Mouse (Mus musculus) heart, embryonic 16.5 days (tissue): ENCODE measurements around the gene Myo10. TPM values are rescaled to one million over a fixed set of nuclear protein-coding genes. Genes with fewer than 3 reads are reported as not detected.

Experiments
- ATAC-seq: fragments of 200-750 bp; cut with Nextera tagmentation; replicated peaks from 2 replicates; pipeline ENCODE4 v1.8.0; 2017; ENCODE audit warnings: moderate number of reproducible peaks; ENCODE audit not compliant: insufficient read depth, low FRiP score; ENCODE audit errors: extremely low read depth
- H3K27ac ChIP-seq: fragments of 300-500 bp; sonication (generic); 2 replicates; pipeline ENCODE4 v1.5.1; 2014; ENCODE audit warnings: mild to moderate bottlenecking, low read length, control low read depth, moderate library complexity
- H3K27me3 ChIP-seq: fragments of 300-500 bp; sonication (generic); 2 replicates; pipeline ENCODE4 v1.6.1; 2014; ENCODE audit warnings: low read length, mixed read lengths; ENCODE audit not compliant: control insufficient read depth, insufficient read depth
- H3K36me3 ChIP-seq: fragments of 300-500 bp; sonication (generic); 2 replicates; pipeline ENCODE4 v1.6.1; 2014; ENCODE audit not compliant: control insufficient read depth, insufficient read depth
- H3K4me1 ChIP-seq: fragments of 300-500 bp; sonication (generic); 2 replicates; pipeline ENCODE4 v1.6.1; 2014; ENCODE audit warnings: low read length, mixed read lengths; ENCODE audit not compliant: control insufficient read depth, insufficient read depth
- H3K4me2 ChIP-seq: fragments of 300-500 bp; sonication (generic); 2 replicates; pipeline ENCODE4 v1.6.1; 2014; ENCODE audit warnings: low read depth, mild to moderate bottlenecking, control low read depth, low read length
- H3K4me3 ChIP-seq: fragments of 300-500 bp; sonication (generic); 2 replicates; pipeline ENCODE4 v1.5.1; 2014; ENCODE audit warnings: mild to moderate bottlenecking, control low read depth, low read length
- H3K9ac ChIP-seq: fragments of 300-500 bp; sonication (generic); 2 replicates; pipeline ENCODE4 v1.6.1; 2014; ENCODE audit warnings: low read length, control low read depth
- H3K9me3 ChIP-seq: fragments of 300-500 bp; sonication (generic); replicated peaks from 2 replicates; pipeline ENCODE4 v1.6.1; 2016; ENCODE audit warnings: low read length; ENCODE audit not compliant: control insufficient read depth
- WGBS: fragments of 180-500 bp; shearing (Covaris S2); extraction: QIAGEN DNeasy Blood & Tissue Kit; methylation state at CpG from one replicate; pipeline ENCODE4 v1.1.7; 2014; 5-methylcytosine and 5-hydroxymethylcytosine counted together
- polyA plus RNA-seq: library from polyadenylated mRNA; unstranded; fragments of >200 nt; fragmentation: Nextera tagmentation; extraction: Ambion mirVana; gene quantifications from 2 replicates; pipeline ENCODE4 v1.2.1, GENCODE M21; 2015

Myo10 gene
- polyA plus RNA-seq, 1 experiment from 2014 or later = 14.9 TPM

DNA sequence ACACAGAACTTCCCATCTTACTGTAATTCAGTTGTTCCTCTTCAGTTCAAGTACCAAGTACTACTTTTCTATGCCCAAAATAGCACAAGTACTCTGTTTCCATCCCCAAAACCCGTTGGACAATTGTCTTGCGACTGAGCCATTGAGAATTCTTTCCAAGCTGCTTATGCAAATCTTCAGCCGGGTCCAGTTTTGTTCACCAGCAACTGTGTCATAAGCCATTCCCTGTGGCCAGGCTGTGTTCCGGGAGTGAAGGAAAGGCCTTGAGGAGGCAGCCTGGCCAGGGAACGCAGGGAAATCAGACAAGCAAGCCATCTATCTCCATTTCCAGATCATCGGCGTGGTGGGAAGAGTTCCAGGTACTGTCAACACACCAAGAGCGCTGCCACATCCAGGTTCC is 34.4 kb upstream of the Myo10 start:
- no peaks in the 10 kb centered on the region for H3K4me1 ChIP-seq
- no peaks in the 10 kb centered on the region for H3K36me3 ChIP-seq
- no peak overlapping the region for H3K4me3 ChIP-seq
- H3K27ac ChIP-seq = no peak overlapping the region
- 44% methylated on average over 8 of the region's 8 CpGs for WGBS
- H3K9me3 ChIP-seq = no peaks in the 10 kb centered on the region
- no peak overlapping the region for H3K4me2 ChIP-seq
- H3K9ac ChIP-seq = no peak overlapping the region
- H3K27me3 ChIP-seq = no peaks in the 10 kb centered on the region
- no peak for ATAC-seq

GRCm38 (mm10) chr15:25589318-25589902 is 32.9 kb upstream of the Myo10 start:
- Histone ChIP-seq H3K9me3 (no peaks in the 10 kb centered on the region), H3K4me2 (no peak overlapping the region), H3K27me3 (no peaks in the 10 kb centered on the region), H3K27ac (no peak overlapping the region), H3K4me1 (no peaks in the 10 kb centered on the region), H3K9ac (no peak overlapping the region), H3K4me3 (no peak overlapping the region), H3K36me3 (no peaks in the 10 kb centered on the region)
- WGBS = 85% methylated on average over 11 of the region's 11 CpGs
- no peak for ATAC-seq

DNA sequence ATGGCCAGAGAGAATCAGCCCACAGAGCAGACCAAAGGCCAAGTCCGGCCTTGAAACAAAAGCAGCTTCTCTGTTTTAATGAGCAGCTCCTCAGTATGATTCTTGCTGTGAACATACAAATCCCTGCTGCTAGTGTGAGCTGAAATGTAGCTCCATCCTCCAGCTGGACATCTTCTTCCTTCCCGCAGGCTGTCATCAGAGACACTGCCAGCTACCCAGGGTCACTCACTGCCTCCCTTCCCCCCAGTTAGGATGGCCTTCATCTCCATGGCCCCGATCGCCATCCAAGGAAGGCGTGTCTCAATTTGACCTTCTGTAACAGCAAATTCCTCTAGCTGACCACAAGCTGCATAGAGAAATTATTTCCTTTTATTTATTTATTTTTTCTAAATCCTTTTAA is 32.4 kb upstream of the Myo10 start:
- no peak overlapping the region for H3K27ac ChIP-seq
- no peaks in the 10 kb centered on the region for H3K4me1 ChIP-seq
- no peak overlapping the region for H3K4me2 ChIP-seq
- WGBS = 73% methylated on average over 5 of the region's 5 CpGs
- H3K4me3 ChIP-seq = no peak overlapping the region
- no peak overlapping the region for H3K9ac ChIP-seq
- H3K36me3 ChIP-seq = no peaks in the 10 kb centered on the region
- no peaks in the 10 kb centered on the region for H3K27me3 ChIP-seq
- ATAC-seq = no peak
- no peaks in the 10 kb centered on the region for H3K9me3 ChIP-seq

DNA sequence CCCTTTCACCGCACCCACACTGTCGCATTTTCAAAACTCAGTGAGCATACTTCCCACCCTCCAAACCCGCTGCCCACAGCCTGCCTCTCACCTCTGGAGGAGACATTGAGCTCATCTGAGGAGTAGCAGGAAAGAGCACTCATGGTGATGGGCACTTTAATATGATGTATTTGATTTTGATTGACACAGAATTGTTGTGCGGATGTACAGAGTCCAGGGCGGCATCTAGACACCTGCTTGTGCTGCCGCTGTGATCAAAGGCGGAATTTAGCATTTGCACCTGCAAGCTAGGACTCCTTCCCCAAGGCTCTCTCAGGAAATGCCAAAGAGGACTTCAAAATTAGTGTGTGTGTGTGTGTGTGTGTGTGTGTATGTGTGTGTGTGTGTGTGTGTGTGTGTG is 31.4 kb upstream of the Myo10 start:
- 82% methylated on average over 7 of the region's 7 CpGs for WGBS
- Histone ChIP-seq H3K4me1 (no peaks in the 10 kb centered on the region), H3K4me3 (no peak overlapping the region), H3K9me3 (no peaks in the 10 kb centered on the region), H3K4me2 (no peak overlapping the region), H3K27me3 (no peaks in the 10 kb centered on the region), H3K36me3 (no peaks in the 10 kb centered on the region), H3K27ac (no peak overlapping the region), H3K9ac (no peak overlapping the region)
- ATAC-seq = no peak

- no peak overlapping the region for H3K27ac ChIP-seq
- no peaks in the 10 kb centered on the region for H3K9me3 ChIP-seq
- H3K9ac ChIP-seq = no peak overlapping the region
- H3K27me3 ChIP-seq = no peaks in the 10 kb centered on the region
- no peak overlapping the region for H3K4me2 ChIP-seq
- ATAC-seq = no peak
- H3K36me3 ChIP-seq = no peaks in the 10 kb centered on the region
- WGBS = 68% methylated on average over 4 of the region's 4 CpGs
- no peaks in the 10 kb centered on the region for H3K4me1 ChIP-seq
- no peak overlapping the region for H3K4me3 ChIP-seq
These were observed 30.4 kb upstream of the Myo10 start for GRCm38 (mm10) chr15:25591964-25592363.

- Histone ChIP-seq H3K27ac (no peak overlapping the region), H3K9me3 (no peaks in the 10 kb centered on the region), H3K4me3 (no peak overlapping the region), H3K36me3 (no peaks in the 10 kb centered on the region), H3K4me2 (no peak overlapping the region), H3K4me1 (no peaks in the 10 kb centered on the region), H3K9ac (no peak overlapping the region), H3K27me3 (no peaks in the 10 kb centered on the region)
- ATAC-seq = no peak
- WGBS = 77% methylated on average over 7 of the region's 7 CpGs
These were observed 28.7 kb upstream of the Myo10 start for GRCm38 (mm10) chr15:25593469-25594150.

GRCm38 (mm10) chr15:25598313-25598712 is 24.0 kb upstream of the Myo10 start:
- no peaks in the 10 kb centered on the region for H3K27me3 ChIP-seq
- no peaks in the 10 kb centered on the region for H3K36me3 ChIP-seq
- H3K9me3 ChIP-seq = no peaks in the 10 kb centered on the region
- WGBS = 83% methylated on average over 5 of the region's 5 CpGs
- H3K4me2 ChIP-seq = no peak overlapping the region
- no peak overlapping the region for H3K9ac ChIP-seq
- no peak overlapping the region for H3K4me3 ChIP-seq
- ATAC-seq = no peak
- H3K27ac ChIP-seq = no peak overlapping the region
- H3K4me1 ChIP-seq = peaks cover 2% of the 10 kb centered on the region; the same call in 1 of the 2 replicates

DNA sequence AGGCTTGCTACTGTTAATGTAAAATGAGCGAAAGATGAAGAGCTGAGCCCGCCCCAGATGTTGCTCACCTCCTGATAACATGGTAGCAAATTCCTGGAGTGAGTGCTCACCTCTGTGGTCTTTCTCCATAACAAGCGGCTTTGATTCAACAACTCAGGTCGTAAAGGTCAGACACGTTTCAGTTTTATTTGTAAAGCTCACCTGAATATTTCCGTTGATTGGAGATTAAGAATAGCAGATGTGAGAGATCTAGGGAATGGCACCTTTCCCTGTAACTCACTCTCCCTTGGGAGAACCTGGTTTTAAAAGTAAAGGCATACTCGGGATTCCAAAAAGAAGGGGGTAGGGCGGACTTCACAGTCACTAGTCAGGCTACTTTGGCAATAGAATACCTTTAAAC is 20.0 kb upstream of the Myo10 start:
- Histone ChIP-seq H3K4me2 (no peak overlapping the region), H3K9me3 (peaks cover 5% of the 10 kb centered on the region), H3K27ac (no peak overlapping the region), H3K4me1 (peaks cover 2% of the 10 kb centered on the region; the same call in 1 of the 2 replicates), H3K27me3 (no peaks in the 10 kb centered on the region), H3K36me3 (no peaks in the 10 kb centered on the region), H3K4me3 (no peak overlapping the region), H3K9ac (no peak overlapping the region)
- WGBS = 60% methylated on average over 8 of the region's 8 CpGs
- no peak for ATAC-seq

GRCm38 (mm10) chr15:25603286-25603685 is 19.0 kb upstream of the Myo10 start:
- Histone ChIP-seq H3K4me1 (peaks cover 2% of the 10 kb centered on the region; the same call in 1 of the 2 replicates), H3K9ac (no peak overlapping the region), H3K27ac (no peak overlapping the region), H3K9me3 (peaks cover 5% of the 10 kb centered on the region), H3K27me3 (no peaks in the 10 kb centered on the region), H3K4me3 (no peak overlapping the region), H3K36me3 (no peaks in the 10 kb centered on the region), H3K4me2 (no peak overlapping the region)
- 35% methylated on average over 6 of the region's 6 CpGs for WGBS
- no peak for ATAC-seq
